Mouse (Mus musculus) liver, adult 2 months (tissue): Measurements from ENCODE around the gene Cib4. TPM values are rescaled to one million over a fixed set of nuclear protein-coding genes. Genes with fewer than 3 reads are reported as not detected.

ENCODE experiments used
- DNase-seq: peaks from one replicate; pipeline ENCODE4 v3.0.0-alpha.2; 2011; ENCODE audit warnings: low read depth, low spot score; ENCODE audit errors: extremely low read depth
- H3K27ac ChIP-seq: fragments of 200-500 bp; replicated peaks from 2 replicates; pipeline ENCODE4 v1.5.1; 2012; ENCODE audit warnings: low read depth, mild to moderate bottlenecking, control low read depth, inconsistent platforms, low read length; ENCODE audit not compliant: insufficient read depth
- H3K27me3 ChIP-seq: fragments of 200-500 bp; 2 replicates; pipeline ENCODE4 v1.6.1; 2012; ENCODE audit warnings: mild to moderate bottlenecking, moderate library complexity, low read length, inconsistent platforms; ENCODE audit not compliant: control insufficient read depth, insufficient read depth
- H3K36me3 ChIP-seq: fragments of 200-500 bp; 2 replicates; pipeline ENCODE4 v1.6.1; 2012; ENCODE audit warnings: low read length, inconsistent platforms; ENCODE audit not compliant: control insufficient read depth, insufficient read depth
- H3K4me1 ChIP-seq: fragments of 200-500 bp; 2 replicates; pipeline ENCODE4 v1.6.1; 2011; ENCODE audit warnings: low read length; ENCODE audit not compliant: control insufficient read depth, insufficient read depth
- H3K4me3 ChIP-seq: fragments of 200-500 bp; 2 replicates; pipeline ENCODE4 v1.5.1; 2011; ENCODE audit warnings: low read depth, mild to moderate bottlenecking, control low read depth, low read length, moderate library complexity; ENCODE audit not compliant: insufficient read depth
- H3K79me2 ChIP-seq: fragments of 200-500 bp; 2 replicates; pipeline ENCODE4 v1.6.1; 2012; ENCODE audit warnings: inconsistent platforms, mild to moderate bottlenecking, low read length, moderate library complexity; ENCODE audit not compliant: control insufficient read depth, insufficient read depth
- H3K9ac ChIP-seq: fragments of 200-500 bp; 2 replicates; pipeline ENCODE4 v1.6.1; 2012; ENCODE audit warnings: low read depth, mild to moderate bottlenecking, control low read depth, inconsistent platforms, low read length
- CTCF ChIP-seq: fragments of 200-500 bp; IDR thresholded peaks from 2 replicates; pipeline ENCODE4 v1.5.1; 2011; ENCODE audit warnings: low read depth, low read length, control low read depth
- POLR2A ChIP-seq: fragments of 200-500 bp; IDR thresholded peaks from 2 replicates; pipeline ENCODE4 v1.6.1; 2011; ENCODE audit warnings: low read length, control low read depth; ENCODE audit not compliant: insufficient read depth; ENCODE audit errors: extremely low read depth
- WGBS: fragments of 180-500 bp; shearing (Covaris S2); methylation state at CpG from one replicate; pipeline ENCODE4 v1.1.7; 2018; 5-methylcytosine and 5-hydroxymethylcytosine counted together
- polyA plus RNA-seq: library from polyadenylated mRNA; depleted of rRNA; stranded (reverse); fragments of >200 nt; gene quantifications from 2 replicates; pipeline ENCODE4 v1.2.3, GENCODE M21; 2012
- total RNA-seq: library from RNA; depleted of rRNA; stranded (reverse); fragments of >200 nt; gene quantifications from 2 replicates; pipeline ENCODE4 v1.2.3, GENCODE M21; 2014

Gene Cib4
- total and polyA plus RNA-seq, 2 experiments, result not detected

GRCm38 (mm10) chr5:30591786-30592185 lies 46.1 kb upstream of the Cib4 start:
- WGBS, result 90% methylated on average over 8 of the region's 8 CpGs
- no peak overlapping the region for H3K4me3 ChIP-seq
- TF ChIP-seq POLR2A (no peak), CTCF (no peak)
- no peaks in the 10 kb centered on the region for H3K79me2 ChIP-seq
- no peak overlapping the region for H3K27ac ChIP-seq
- peaks cover 4% of the 10 kb centered on the region; the same call in 1 of the 2 replicates for H3K4me1 ChIP-seq
- no peak for DNase-seq
- H3K27me3 ChIP-seq, result peaks cover 10% of the 10 kb centered on the region
- no peaks in the 10 kb centered on the region for H3K36me3 ChIP-seq
- H3K9ac ChIP-seq, result no peak overlapping the region

DNA sequence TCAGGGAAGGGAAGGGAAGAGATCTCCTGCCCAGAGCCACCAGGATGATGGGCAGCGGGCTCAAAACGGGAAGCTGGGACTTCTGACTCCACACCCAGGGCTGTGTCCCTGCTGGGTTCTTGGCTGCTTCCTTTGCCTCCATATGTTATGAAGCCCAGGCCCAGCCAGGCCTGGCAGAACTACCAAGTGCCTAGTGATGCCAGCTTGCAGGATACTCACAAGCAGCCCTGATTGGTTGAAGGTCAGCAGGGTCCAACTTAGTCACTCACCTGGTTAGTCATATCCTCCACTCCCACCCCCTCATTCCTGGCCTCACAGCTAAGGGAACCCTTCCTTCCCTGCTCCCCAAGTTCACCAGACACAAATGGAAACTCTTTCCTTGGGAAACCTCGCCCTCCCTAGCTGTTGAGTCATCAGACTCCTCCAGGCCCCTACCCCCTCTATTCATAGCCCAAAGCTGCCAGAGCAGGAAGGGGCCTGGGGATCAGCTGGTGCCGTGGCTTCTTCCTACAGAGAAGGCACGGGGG lies 45.6 kb upstream of the Cib4 start:
- DNase-seq, result no peak
- peaks cover 4% of the 10 kb centered on the region; the same call in 1 of the 2 replicates for H3K4me1 ChIP-seq
- H3K36me3 ChIP-seq, result no peaks in the 10 kb centered on the region
- no peak overlapping the region for H3K4me3 ChIP-seq
- H3K27ac ChIP-seq, result no peak overlapping the region
- no peak overlapping the region for H3K9ac ChIP-seq
- H3K79me2 ChIP-seq, result no peaks in the 10 kb centered on the region
- peaks cover 10% of the 10 kb centered on the region for H3K27me3 ChIP-seq
- no peak for TF ChIP-seq POLR2A
- no peak for TF ChIP-seq CTCF
- 77% methylated on average over 5 of the region's 5 CpGs for WGBS

DNA sequence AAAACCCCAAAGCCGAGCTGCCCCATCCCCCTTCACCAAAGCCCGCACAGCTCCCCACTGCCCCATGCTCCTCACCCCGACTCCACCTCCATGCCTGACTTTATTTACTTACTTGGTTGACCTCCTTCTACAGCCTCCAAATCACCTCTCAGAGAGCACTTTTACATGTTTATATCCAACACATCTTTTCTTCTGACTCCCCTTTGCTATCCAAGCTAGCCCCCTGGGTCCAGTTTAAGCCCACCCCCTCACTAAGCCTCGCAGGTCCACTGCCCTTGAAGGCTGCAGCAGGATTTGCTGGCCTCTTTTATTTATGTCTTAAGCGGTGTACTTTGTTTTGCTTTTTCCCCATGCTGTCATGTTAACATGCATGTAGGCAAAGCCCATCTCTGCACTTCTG lies 44.6 kb upstream of the Cib4 start:
- Histone ChIP-seq H3K36me3 (no peaks in the 10 kb centered on the region), H3K27ac (no peak overlapping the region), H3K4me1 (peaks cover 4% of the 10 kb centered on the region; the same call in 1 of the 2 replicates), H3K27me3 (peaks cover 10% of the 10 kb centered on the region), H3K9ac (no peak overlapping the region), H3K4me3 (no peak overlapping the region), H3K79me2 (no peaks in the 10 kb centered on the region)
- no peak for TF ChIP-seq CTCF
- no peak for TF ChIP-seq POLR2A
- DNase-seq, result no peak
- 76% methylated on average over 5 of the region's 5 CpGs for WGBS

DNA sequence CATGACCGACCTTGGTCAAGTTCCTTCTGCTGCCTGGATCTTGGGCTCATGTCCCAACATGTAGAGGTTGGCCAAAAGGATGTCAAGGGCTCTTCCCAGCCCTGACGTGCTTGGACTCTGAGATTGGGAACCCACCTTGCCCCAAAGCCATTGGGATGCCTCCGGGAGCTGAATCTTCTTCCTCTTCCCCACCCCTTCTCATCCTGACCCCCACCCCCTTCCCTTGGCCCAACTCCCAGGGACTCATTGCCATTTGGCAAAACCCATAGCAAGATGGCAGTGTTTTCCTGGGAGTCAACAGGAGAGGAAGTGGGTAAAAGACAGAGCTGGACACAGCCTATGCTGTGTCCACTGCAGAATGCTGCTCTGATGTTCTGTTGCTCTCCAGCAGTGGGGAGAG lies 43.9 kb upstream of the Cib4 start:
- TF ChIP-seq POLR2A, result no peak
- no peak for TF ChIP-seq CTCF
- DNase-seq, result no peak
- peaks cover 10% of the 10 kb centered on the region for H3K27me3 ChIP-seq
- no peaks in the 10 kb centered on the region for H3K79me2 ChIP-seq
- H3K36me3 ChIP-seq, result no peaks in the 10 kb centered on the region
- no peak overlapping the region for H3K27ac ChIP-seq
- H3K4me1 ChIP-seq, result peaks cover 2% of the 10 kb centered on the region; the same call in 1 of the 2 replicates
- WGBS, result 74% methylated on average over 3 of the region's 3 CpGs
- H3K4me3 ChIP-seq, result no peak overlapping the region
- no peak overlapping the region for H3K9ac ChIP-seq

DNA sequence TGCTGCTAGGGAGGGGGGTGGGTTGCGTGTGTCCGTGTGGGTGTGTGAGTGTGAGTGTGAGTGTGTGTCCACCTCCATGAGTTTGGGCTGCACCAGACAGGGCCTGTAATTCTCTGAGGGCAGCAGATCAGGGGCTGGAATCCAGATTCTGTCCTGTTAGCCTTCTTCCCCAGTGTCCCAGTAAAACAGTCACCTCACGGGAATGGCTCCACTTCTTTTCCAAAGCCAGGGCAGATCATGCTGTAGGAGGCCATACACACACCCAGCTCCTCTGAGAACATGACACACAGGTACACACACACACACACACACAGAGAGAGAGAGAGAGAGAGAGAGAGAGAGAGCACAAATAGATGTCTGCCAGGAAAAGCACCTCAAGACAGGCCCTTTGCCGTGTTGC lies 43.4 kb upstream of the Cib4 start:
- peak overlapping the region; percentile 1; the same call in 1 of the 2 replicates for H3K4me3 ChIP-seq
- no peaks in the 10 kb centered on the region for H3K79me2 ChIP-seq
- TF ChIP-seq CTCF, result no peak
- no peak for TF ChIP-seq POLR2A
- no peak overlapping the region for H3K9ac ChIP-seq
- peaks cover 10% of the 10 kb centered on the region for H3K27me3 ChIP-seq
- 75% methylated on average over 4 of the region's 4 CpGs for WGBS
- no peaks in the 10 kb centered on the region for H3K36me3 ChIP-seq
- H3K4me1 ChIP-seq, result peaks cover 1% of the 10 kb centered on the region; the same call in 1 of the 2 replicates
- H3K27ac ChIP-seq, result no peak overlapping the region
- no peak for DNase-seq

GRCm38 (mm10) chr5:30588301-30588968 lies 42.8 kb upstream of the Cib4 start:
- H3K27ac ChIP-seq, result no peak overlapping the region
- H3K36me3 ChIP-seq, result no peaks in the 10 kb centered on the region
- peak overlapping the region; percentile 47; the same call in 1 of the 2 replicates for H3K9ac ChIP-seq
- peaks cover 1% of the 10 kb centered on the region; the same call in 1 of the 2 replicates for H3K4me1 ChIP-seq
- TF ChIP-seq POLR2A (no peak), CTCF (no peak)
- peak overlapping the region; percentile 45; the same call in 1 of the 2 replicates for H3K4me3 ChIP-seq
- 4% methylated on average over 70 of the region's 70 CpGs for WGBS
- H3K27me3 ChIP-seq, result peaks cover 10% of the 10 kb centered on the region
- DNase-seq, result no peak
- H3K79me2 ChIP-seq, result no peaks in the 10 kb centered on the region
